12 mouse cellular contexts compared by ENCODE assay signal in the genomic region with DNA sequence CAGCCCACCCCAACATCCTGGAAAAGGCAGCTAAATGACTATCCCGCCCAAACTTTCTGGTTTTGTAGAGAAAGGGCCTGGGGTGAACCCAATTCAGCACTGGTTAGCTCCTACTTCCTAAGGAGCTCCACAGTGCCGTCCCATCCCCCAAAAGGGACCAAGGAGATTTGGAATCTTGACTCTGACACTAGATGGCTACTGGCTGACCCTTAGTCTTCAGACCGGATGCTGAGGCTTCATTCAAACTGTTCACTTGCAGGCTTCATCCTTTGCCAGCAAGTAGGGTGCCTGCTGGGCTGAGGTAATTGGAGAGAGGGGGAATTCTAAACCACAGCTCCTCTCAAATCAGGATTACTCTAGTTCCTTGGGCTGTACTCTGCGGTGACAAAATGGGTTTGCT. TPM values are rescaled to one million over a fixed set of nuclear protein-coding genes. Genes with fewer than 3 reads are reported as not detected.
DNase-seq lines count a peak whose midpoint lies in the region; ATAC-seq and TF ChIP-seq lines count a peak whose summit lies in the region.
"Had no signal": no experiment of that assay in that cellular context is flagged by ENCODE, and none has a peak within 500 bp of the region (broad histone marks: within the 10 kb centered on the region; RNA-seq: fewer than 3 reads in every experiment).

No protein-coding gene starts in this region.

- H3K4me1 ChIP-seq in embryonic facial prominence, embryonic 10.5 days, result peaks cover 18% of the 10 kb centered on the region
- H3K4me1 ChIP-seq in hindbrain, embryonic 14.5 days (replicated peaks; ENCODE audit: control insufficient read depth, insufficient read depth, low read length), result peaks cover 46% of the 10 kb centered on the region
- H3K4me1 ChIP-seq in neural tube, embryonic 14.5 days (ENCODE audit: control insufficient read depth, insufficient read depth, low read length), result peaks cover 28% of the 10 kb centered on the region

- H3K9ac ChIP-seq in hindbrain, embryonic 14.5 days, result peak overlapping the region; percentile 70
- H3K9ac ChIP-seq in neural tube, embryonic 14.5 days (replicated peaks; ENCODE audit: low read depth, low read length), result peak overlapping the region; percentile 70; the same call in 1 of the 2 replicates
- H3K9ac ChIP-seq: liver, embryonic 14.5 days had no signal

- no peaks in the 10 kb centered on the region for H3K9me3 ChIP-seq in embryonic facial prominence, embryonic 10.5 days
- H3K9me3 ChIP-seq in hindbrain, embryonic 14.5 days (ENCODE audit: control insufficient read depth, low read length), result no peaks in the 10 kb centered on the region
- H3K9me3 ChIP-seq in neural tube, embryonic 14.5 days (ENCODE audit: control insufficient read depth, low read length), result no peaks in the 10 kb centered on the region
- H3K9me3 ChIP-seq: heart, embryonic 10.5 days had no signal

- peak overlapping the region; percentile 54 for H3K4me3 ChIP-seq in layer of hippocampus, adult 2 months
- peak overlapping the region; percentile 64 for H3K4me3 ChIP-seq in embryonic facial prominence, embryonic 10.5 days
- H3K4me3 ChIP-seq in hindbrain, embryonic 14.5 days (replicated peaks; ENCODE audit: low read length), result peak overlapping the region; percentile 67
- H3K4me3 ChIP-seq in neural tube, embryonic 14.5 days (ENCODE audit: low read depth, low read length), result peak overlapping the region; percentile 72

- peaks cover 74% of the 10 kb centered on the region for H3K27me3 ChIP-seq in embryonic facial prominence, embryonic 10.5 days (replicated peaks; ENCODE audit: low read depth, poor library complexity, severe bottlenecking)
- no peaks in the 10 kb centered on the region for H3K27me3 ChIP-seq in hindbrain, embryonic 14.5 days (ENCODE audit: control insufficient read depth, insufficient read depth, low read length)
- H3K27me3 ChIP-seq in neural tube, embryonic 14.5 days (ENCODE audit: control insufficient read depth, insufficient read depth, low read length), result no peaks in the 10 kb centered on the region; the same call in 1 of the 2 replicates

- no peak for DNase-seq in layer of hippocampus, adult 2 months (ENCODE audit: low spot score in 2 of 2)
- DNase-seq in layer of hippocampus, adult 9-10 months (ENCODE audit: low spot score), result no peak
- no peak for DNase-seq in embryonic facial prominence, embryonic 10.5 days (ENCODE audit: low spot score)
- DNase-seq in hindbrain, embryonic 14.5 days (ENCODE audit: low spot score), result no peak
- DNase-seq in spleen, postnatal 10 days (ENCODE audit: low spot score in 2 of 2), result no peak
- no peak for DNase-seq in right cerebral cortex, postnatal 36 days (ENCODE audit: low spot score in 2 of 2)
- DNase-seq: kidney, adult 11 months had no signal

- H3K27ac ChIP-seq in layer of hippocampus, adult 2 months, result no peak overlapping the region
- no peak overlapping the region for H3K27ac ChIP-seq in embryonic facial prominence, embryonic 10.5 days (replicated peaks)
- no peak overlapping the region for H3K27ac ChIP-seq in hindbrain, embryonic 14.5 days
- H3K27ac ChIP-seq in neural tube, embryonic 14.5 days (ENCODE audit: low read depth, low read length), result no peak overlapping the region
- H3K27ac ChIP-seq: heart, embryonic 10.5 days; liver, embryonic 14.5 days had no signal

- ATAC-seq in hindbrain, embryonic 14.5 days (ENCODE audit: low FRiP score), result no peak
- no peak for ATAC-seq in neural tube, embryonic 14.5 days (ENCODE audit: low read depth)
- no peak for ATAC-seq in megakaryocyte, adult 5-6 weeks (ENCODE audit: poor library complexity, severe bottlenecking)
- ATAC-seq: CD4-positive, CD25-positive, alpha-beta regulatory T cell, adult 4 months had no signal

- no peak for TF ChIP-seq CTCF in layer of hippocampus, adult 2 months (conservative IDR thresholded peaks at IDR 0.05)

- no peaks in the 10 kb centered on the region for H3K36me3 ChIP-seq in embryonic facial prominence, embryonic 10.5 days (replicated peaks)
- no peaks in the 10 kb centered on the region for H3K36me3 ChIP-seq in hindbrain, embryonic 14.5 days (replicated peaks; ENCODE audit: control insufficient read depth, insufficient read depth)
- H3K36me3 ChIP-seq in neural tube, embryonic 14.5 days (ENCODE audit: control insufficient read depth, insufficient read depth, low read length), result no peaks in the 10 kb centered on the region
- H3K36me3 ChIP-seq: heart, embryonic 10.5 days had no signal

- 17% methylated on average over 4 of the region's 4 CpGs for WGBS in embryonic facial prominence, embryonic 10.5 days
- 13% methylated on average over 4 of the region's 4 CpGs for WGBS in hindbrain, embryonic 14.5 days
- 9% methylated on average over 4 of the region's 4 CpGs for WGBS in neural tube, embryonic 14.5 days

- H3K4me2 ChIP-seq in hindbrain, embryonic 14.5 days (replicated peaks), result peak overlapping the region; percentile 87
- peak overlapping the region; percentile 89 for H3K4me2 ChIP-seq in neural tube, embryonic 14.5 days (ENCODE audit: low read depth, low read length)

RNA-seq across cellular contexts. Expression of gene Xkr7, which starts 1.3 kb away (rescaled TPM):
- 1 to 10 TPM; 2.0 TPM for total RNA-seq in layer of hippocampus, adult 2 months (2021)
- 0.36 and 0.38 TPM in 2 replicates for polyA plus RNA-seq in embryonic facial prominence, embryonic 10.5 days (2016; fragmentation: Nextera tagmentation; extraction: Ambion mirVana)
- 0.84 and 1.8 TPM in 2 replicates for polyA plus RNA-seq in hindbrain, embryonic 14.5 days (2014; fragmentation: Nextera tagmentation; extraction: Ambion mirVana)
- 0.81 and 1.5 TPM in 2 replicates for polyA plus RNA-seq in neural tube, embryonic 14.5 days (2014; fragmentation: Nextera tagmentation; extraction: Ambion mirVana)
- total RNA-seq in megakaryocyte, adult 5-6 weeks (2015), result not detected in 2 replicates
- total RNA-seq in megakaryocyte, adult 5-6 weeks (2017), result not detected in 2 replicates
- polyA plus RNA-seq: CD4-positive, CD25-positive, alpha-beta regulatory T cell, adult 4 months; heart, embryonic 10.5 days; liver, embryonic 14.5 days had no signal

RNA-seq across cellular contexts. Expression of gene Pdrg1, which starts 17.7 kb away (rescaled TPM):
- 10 to 100 TPM; 37.0 to 41.7 TPM for total RNA-seq in layer of hippocampus, adult 2 months (2021)
- polyA plus RNA-seq in embryonic facial prominence, embryonic 10.5 days (2016; fragmentation: Nextera tagmentation; extraction: Ambion mirVana), result 92.1 and 92.2 TPM in 2 replicates
- 137 and 149 TPM in 2 replicates for polyA plus RNA-seq in hindbrain, embryonic 14.5 days (2014; fragmentation: Nextera tagmentation; extraction: Ambion mirVana)
- polyA plus RNA-seq in neural tube, embryonic 14.5 days (2014; fragmentation: Nextera tagmentation; extraction: Ambion mirVana), result 157 TPM in 2 replicates
- total RNA-seq in megakaryocyte, adult 5-6 weeks (2015), result 34.0 and 38.6 TPM in 2 replicates
- 80.2 and 129 TPM in 2 replicates for total RNA-seq in megakaryocyte, adult 5-6 weeks (2017)

RNA-seq across cellular contexts. Expression of gene Ccm2l, which starts 32.8 kb away (rescaled TPM):
- 1 to 10 TPM; 4.9 to 6.6 TPM for total RNA-seq in layer of hippocampus, adult 2 months (2021)
- 1.2 TPM in 2 replicates for polyA plus RNA-seq in embryonic facial prominence, embryonic 10.5 days (2016; fragmentation: Nextera tagmentation; extraction: Ambion mirVana)
- 1.7 and 2.4 TPM in 2 replicates for polyA plus RNA-seq in hindbrain, embryonic 14.5 days (2014; fragmentation: Nextera tagmentation; extraction: Ambion mirVana)
- polyA plus RNA-seq in neural tube, embryonic 14.5 days (2014; fragmentation: Nextera tagmentation; extraction: Ambion mirVana), result 1.2 and 1.9 TPM in 2 replicates
- 0.59 TPM in 1 of 2 replicates, not detected in the other for total RNA-seq in megakaryocyte, adult 5-6 weeks (2015)
- total RNA-seq in megakaryocyte, adult 5-6 weeks (2017), result 0.22 TPM in 1 of 2 replicates, not detected in the other
- polyA plus RNA-seq: CD4-positive, CD25-positive, alpha-beta regulatory T cell, adult 4 months had no signal
